Mouse (Mus musculus) ES-E14 (cell line): ENCODE results near the gene Oxct2b.

Experiments
- CHD2 ChIP-seq: IDR thresholded peaks from 2 replicates; pipeline ENCODE4 v1.6.1; 2014; ENCODE audit warnings: mild to moderate bottlenecking, low read depth, low read length, inconsistent platforms
- MAFK ChIP-seq: IDR thresholded peaks from 2 replicates; pipeline ENCODE4 v1.6.1; 2014; ENCODE audit warnings: mild to moderate bottlenecking, low read depth, low read length, inconsistent platforms; ENCODE audit not compliant: insufficient read depth
- ZC3H11A ChIP-seq: IDR thresholded peaks from 2 replicates; pipeline ENCODE4 v1.6.1; 2012; ENCODE audit warnings: low read depth, mild to moderate bottlenecking, inconsistent platforms, low read length, borderline replicate concordance

DNA sequence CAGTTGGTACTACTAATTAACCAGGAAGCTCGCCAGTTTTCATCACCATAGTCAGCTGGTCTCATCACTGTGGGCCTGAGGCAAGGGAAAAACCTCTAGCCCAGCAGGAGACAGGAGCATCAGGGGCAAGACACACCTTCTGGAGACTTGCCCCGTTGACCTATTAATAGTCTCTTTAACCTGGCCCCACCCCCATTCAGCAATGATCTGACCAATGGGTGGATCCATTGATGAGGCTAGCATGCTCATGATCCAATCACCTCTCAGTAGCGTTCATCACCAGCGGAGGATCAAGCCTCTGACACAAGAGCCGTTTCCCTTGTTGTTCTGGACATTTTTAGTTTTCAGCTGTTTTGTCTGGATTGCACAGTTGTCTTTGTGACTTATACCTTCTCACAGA is 23.4 kb upstream of the Oxct2b start:
- TF ChIP-seq MAFK (no peak), ZC3H11A (no peak), CHD2 (no peak)
